Mouse (Mus musculus): ENCODE measurements around the gene Rffl. TPM values are rescaled to one million over a fixed set of nuclear protein-coding genes. Genes with fewer than 3 reads are reported as not detected.
A peak's percentile ranks its signal among the peaks of the same experiment; 100 is the strongest.

Rffl gene
- polyA plus RNA-seq, 1 experiment from 2014 or later = 23.5 TPM

DNA sequence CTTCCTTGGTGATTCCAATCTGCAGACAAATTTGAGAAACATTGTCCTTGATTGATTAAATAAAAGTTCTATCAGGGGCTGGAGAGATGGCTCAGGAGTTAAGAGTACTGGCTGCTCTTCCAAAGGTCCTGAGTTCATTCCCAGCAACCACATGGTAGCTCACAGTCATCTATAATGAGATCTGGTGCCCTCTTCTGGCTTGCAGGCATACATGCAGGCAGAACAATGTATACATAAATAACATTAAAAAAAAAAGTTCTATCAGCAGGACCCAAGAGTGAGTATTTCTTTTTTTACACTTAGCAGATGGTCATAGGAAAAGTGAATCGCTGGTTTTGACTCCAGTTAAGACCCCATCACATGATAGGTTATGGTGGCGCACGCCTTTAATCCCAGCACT lies 15.5 kb upstream of the Rffl start:
- no peak overlapping the region for H3K27ac ChIP-seq (ENCODE audit: low read depth, low read length)
- H3K4me1 ChIP-seq (ENCODE audit: control insufficient read depth, insufficient read depth, low read length) = peaks cover 12% of the 10 kb centered on the region
- H3K27me3 ChIP-seq (ENCODE audit: control insufficient read depth, insufficient read depth, low read length) = no peaks in the 10 kb centered on the region; the same call in 1 of the 2 replicates
- H3K36me3 ChIP-seq (ENCODE audit: control insufficient read depth, insufficient read depth, low read length) = 0 out of 2 replicates have a peak, but pooled peaks cover 3% of the 10 kb centered on the region
- no peak overlapping the region for H3K9ac ChIP-seq (ENCODE audit: low read depth, low read length)
- no peaks in the 10 kb centered on the region for H3K9me3 ChIP-seq (ENCODE audit: control insufficient read depth, low read length)
- no peak overlapping the region for H3K4me3 ChIP-seq (ENCODE audit: low read length)
- no peak for ATAC-seq (ENCODE audit: low FRiP score, low TSS enrichment)
- H3K4me2 ChIP-seq (replicated peaks; ENCODE audit: low read depth, low read length) = no peak overlapping the region
- 90% methylated on average over 3 of the region's 3 CpGs for WGBS

DNA sequence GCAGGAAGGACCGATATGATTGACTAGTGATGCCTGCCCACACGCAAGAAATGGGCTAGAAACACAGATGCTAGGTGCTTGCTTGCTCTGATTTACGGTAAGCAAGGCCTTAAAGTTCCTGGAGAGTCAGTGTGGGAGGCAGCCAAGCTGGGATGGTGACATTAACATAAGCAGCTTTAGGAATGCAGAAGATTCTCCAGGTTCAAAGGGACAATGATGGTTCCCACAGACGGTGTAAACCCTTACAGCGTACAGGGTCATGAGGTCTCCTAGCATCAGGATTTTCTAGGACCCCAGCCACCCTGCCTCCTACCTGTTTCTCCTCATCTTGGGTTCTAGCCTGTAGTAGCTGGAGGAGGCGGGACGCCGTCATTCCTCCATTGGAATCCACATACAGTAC lies 12.2 kb upstream of the Rffl start:
- 46% methylated on average over 8 of the region's 8 CpGs for WGBS
- ATAC-seq (ENCODE audit: low FRiP score, low TSS enrichment) = no peak

DNA sequence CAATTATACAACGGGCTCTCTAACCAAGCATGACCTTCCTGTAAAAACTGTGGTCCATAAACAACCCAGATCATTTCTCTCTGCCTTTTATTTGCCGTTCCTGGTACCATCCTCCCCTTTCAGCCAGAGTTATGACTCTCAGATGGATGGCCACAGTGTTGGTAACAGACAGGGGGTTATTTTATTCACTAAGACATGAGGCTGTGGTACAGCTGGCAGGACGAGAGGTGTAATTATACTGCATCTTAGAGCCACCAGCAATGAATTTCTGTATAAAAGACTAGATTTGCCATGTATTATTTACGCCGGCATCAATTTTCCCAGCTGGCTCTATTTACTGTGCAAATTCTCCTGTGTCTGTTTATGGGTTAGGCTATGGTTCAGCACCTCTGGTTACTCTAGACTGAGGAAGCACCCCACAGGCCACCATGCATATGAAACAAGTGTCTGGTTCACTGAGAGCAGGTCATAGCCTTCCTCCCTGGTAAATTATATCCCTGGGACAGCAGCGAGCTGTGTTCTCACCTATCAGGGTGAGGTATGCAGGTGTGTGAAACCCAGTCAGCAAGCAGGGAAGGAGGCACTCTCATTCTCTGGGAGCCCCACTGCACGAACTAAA lies 6.8 kb upstream of the Rffl start:
- H3K27me3 ChIP-seq (ENCODE audit: control insufficient read depth, insufficient read depth, low read length) = no peaks in the 10 kb centered on the region
- no peaks in the 10 kb centered on the region for H3K9me3 ChIP-seq (ENCODE audit: control insufficient read depth, low read length)
- H3K27ac ChIP-seq (ENCODE audit: low read depth, low read length) = no peak overlapping the region
- H3K4me1 ChIP-seq (ENCODE audit: control insufficient read depth, insufficient read depth, low read length) = no peaks in the 10 kb centered on the region
- no peak overlapping the region for H3K4me3 ChIP-seq (ENCODE audit: low read length)
- H3K9ac ChIP-seq (ENCODE audit: low read depth, low read length) = no peak overlapping the region
- peak; percentile 84 for ATAC-seq (ENCODE audit: low FRiP score, low TSS enrichment)
- 0 out of 2 replicates have a peak, but pooled peaks cover 3% of the 10 kb centered on the region for H3K36me3 ChIP-seq (ENCODE audit: control insufficient read depth, insufficient read depth, low read length)
- H3K4me2 ChIP-seq (replicated peaks; ENCODE audit: low read depth, low read length) = no peak overlapping the region
- WGBS = 45% methylated on average over 7 of the region's 7 CpGs

More for the DNA sequence above, 12.2 kb upstream of the Rffl start:
- Histone ChIP-seq H3K27me3 (ENCODE audit: control insufficient read depth, insufficient read depth, low read length) (no peaks in the 10 kb centered on the region), H3K4me1 (ENCODE audit: control insufficient read depth, insufficient read depth, low read length) (no peaks in the 10 kb centered on the region), H3K36me3 (ENCODE audit: control insufficient read depth, insufficient read depth, low read length) (0 out of 2 replicates have a peak, but pooled peaks cover 3% of the 10 kb centered on the region), H3K4me3 (ENCODE audit: low read length) (no peak overlapping the region), H3K9me3 (ENCODE audit: control insufficient read depth, low read length) (no peaks in the 10 kb centered on the region), H3K27ac (ENCODE audit: low read depth, low read length) (no peak overlapping the region), H3K9ac (ENCODE audit: low read depth, low read length) (no peak overlapping the region), H3K4me2 (replicated peaks; ENCODE audit: low read depth, low read length) (no peak overlapping the region)

DNA sequence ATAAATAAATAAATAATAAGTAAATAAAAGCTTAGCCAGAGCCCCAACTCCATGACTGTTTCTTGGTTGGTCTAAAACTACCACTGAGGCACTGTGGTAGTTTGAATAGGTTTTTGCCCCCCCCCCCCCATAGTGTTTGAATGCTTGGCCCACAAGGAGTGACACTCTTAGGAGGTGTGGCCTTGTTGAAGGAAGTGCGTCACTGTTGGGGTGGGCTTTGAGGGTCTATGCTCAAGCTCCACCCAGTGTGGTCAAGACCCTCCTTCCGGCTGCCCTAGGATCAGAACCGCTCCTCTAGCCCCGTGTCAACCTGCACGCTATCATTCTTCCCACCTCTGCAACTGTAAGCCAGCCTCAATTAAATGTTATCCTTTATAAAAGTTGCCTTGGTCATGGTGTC lies 4.6 kb upstream of the Rffl start:
- H3K4me3 ChIP-seq (ENCODE audit: low read length) = no peak overlapping the region
- no peaks in the 10 kb centered on the region for H3K27me3 ChIP-seq (ENCODE audit: control insufficient read depth, insufficient read depth, low read length)
- no peaks in the 10 kb centered on the region for H3K9me3 ChIP-seq (ENCODE audit: control insufficient read depth, low read length)
- no peak overlapping the region for H3K27ac ChIP-seq (ENCODE audit: low read depth, low read length)
- WGBS = 92% methylated on average over 5 of the region's 5 CpGs
- H3K4me1 ChIP-seq (ENCODE audit: control insufficient read depth, insufficient read depth, low read length) = no peaks in the 10 kb centered on the region
- no peak overlapping the region for H3K9ac ChIP-seq (ENCODE audit: low read depth, low read length)
- no peak overlapping the region for H3K4me2 ChIP-seq (replicated peaks; ENCODE audit: low read depth, low read length)
- no peaks in the 10 kb centered on the region for H3K36me3 ChIP-seq (ENCODE audit: control insufficient read depth, insufficient read depth, low read length)
- ATAC-seq (ENCODE audit: low FRiP score, low TSS enrichment) = no peak

DNA sequence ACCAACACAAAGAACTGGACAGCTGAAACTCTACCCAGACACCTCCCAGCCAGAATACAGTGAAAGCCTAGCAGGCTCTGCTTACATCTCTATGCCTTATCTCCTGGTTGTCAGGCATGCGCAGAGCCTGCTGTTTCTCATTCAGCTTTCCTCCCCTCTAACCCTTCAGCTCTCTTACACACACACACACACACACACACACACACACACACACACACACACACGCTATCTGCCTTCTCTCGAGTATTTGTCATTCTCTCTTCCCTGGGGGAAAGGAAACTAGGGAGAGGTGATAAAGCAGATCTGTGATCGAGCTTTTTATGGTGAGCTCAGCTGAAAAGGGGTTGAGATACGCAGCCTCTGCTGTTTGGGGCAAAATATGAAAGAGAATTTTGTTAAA lies 3.9 kb upstream of the Rffl start:
- no peak overlapping the region for H3K4me2 ChIP-seq (replicated peaks; ENCODE audit: low read depth, low read length)
- H3K27ac ChIP-seq (ENCODE audit: low read depth, low read length) = no peak overlapping the region
- H3K4me1 ChIP-seq (ENCODE audit: control insufficient read depth, insufficient read depth, low read length) = 0 out of 2 replicates have a peak, but pooled peaks cover 1% of the 10 kb centered on the region
- 70% methylated on average over 5 of the region's 5 CpGs for WGBS
- no peaks in the 10 kb centered on the region for H3K27me3 ChIP-seq (ENCODE audit: control insufficient read depth, insufficient read depth, low read length)
- no peaks in the 10 kb centered on the region for H3K9me3 ChIP-seq (ENCODE audit: control insufficient read depth, low read length)
- no peak for ATAC-seq (ENCODE audit: low FRiP score, low TSS enrichment)
- no peak overlapping the region for H3K9ac ChIP-seq (ENCODE audit: low read depth, low read length)
- H3K36me3 ChIP-seq (ENCODE audit: control insufficient read depth, insufficient read depth, low read length) = no peaks in the 10 kb centered on the region
- H3K4me3 ChIP-seq (ENCODE audit: low read length) = no peak overlapping the region

DNA sequence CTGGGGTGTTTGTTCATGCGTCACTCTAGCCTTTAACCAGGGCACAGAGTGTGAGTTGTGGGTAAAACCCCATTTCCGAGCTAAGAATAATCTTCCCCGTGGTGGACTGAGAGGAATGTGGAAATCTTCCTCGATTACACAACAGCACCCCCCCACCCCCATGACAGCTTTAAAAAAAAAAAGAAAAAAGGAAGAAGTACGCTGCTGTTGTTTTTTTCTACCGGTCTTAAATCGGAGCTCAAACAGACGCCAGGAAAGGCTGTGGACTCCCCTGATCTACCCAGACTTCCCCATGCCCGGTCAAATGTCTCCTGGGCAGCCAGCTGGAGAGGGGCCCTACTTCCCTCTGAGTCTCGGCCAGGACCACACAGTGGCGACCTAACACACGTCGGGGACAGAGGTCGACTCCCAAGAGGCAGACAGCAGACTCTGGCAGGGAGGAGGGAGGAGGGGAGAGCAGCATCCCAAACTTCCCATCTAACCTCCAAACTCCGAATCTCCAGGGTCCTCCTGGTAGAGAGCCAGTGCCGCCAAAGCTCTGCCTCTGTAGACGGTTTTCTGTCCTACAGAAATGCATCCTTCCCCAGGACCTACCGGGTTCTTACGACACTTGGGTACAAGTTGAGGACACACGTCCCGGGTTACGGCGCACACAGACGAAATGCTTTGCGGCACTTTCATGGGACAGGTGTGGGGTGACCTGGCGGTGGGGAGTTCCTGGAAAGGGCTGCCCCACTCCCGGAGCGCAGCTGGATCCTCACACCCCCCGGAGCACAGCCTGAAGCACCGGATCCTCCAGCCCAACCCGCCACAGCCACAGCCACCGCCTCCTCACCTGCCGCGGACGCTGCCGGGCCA lies 608 bp downstream of the Rffl start:
- H3K9me3 ChIP-seq (ENCODE audit: control insufficient read depth, low read length) = no peaks in the 10 kb centered on the region
- H3K27me3 ChIP-seq (ENCODE audit: control insufficient read depth, insufficient read depth, low read length) = no peaks in the 10 kb centered on the region
- no peaks in the 10 kb centered on the region for H3K36me3 ChIP-seq (ENCODE audit: control insufficient read depth, insufficient read depth, low read length)
- H3K27ac ChIP-seq (ENCODE audit: low read depth, low read length) = peak overlapping the region; percentile 82
- peak overlapping the region; percentile 69 for H3K4me2 ChIP-seq (replicated peaks; ENCODE audit: low read depth, low read length)
- peak; percentile 81 for ATAC-seq (ENCODE audit: low FRiP score, low TSS enrichment)
- H3K4me1 ChIP-seq (ENCODE audit: control insufficient read depth, insufficient read depth, low read length) = 0 out of 2 replicates have a peak, but pooled peaks cover 3% of the 10 kb centered on the region
- H3K4me3 ChIP-seq (ENCODE audit: low read length) = peak overlapping the region; percentile 89
- WGBS = 2% methylated on average over 36 of the region's 36 CpGs
- H3K9ac ChIP-seq (ENCODE audit: low read depth, low read length) = peak overlapping the region; percentile 76

DNA sequence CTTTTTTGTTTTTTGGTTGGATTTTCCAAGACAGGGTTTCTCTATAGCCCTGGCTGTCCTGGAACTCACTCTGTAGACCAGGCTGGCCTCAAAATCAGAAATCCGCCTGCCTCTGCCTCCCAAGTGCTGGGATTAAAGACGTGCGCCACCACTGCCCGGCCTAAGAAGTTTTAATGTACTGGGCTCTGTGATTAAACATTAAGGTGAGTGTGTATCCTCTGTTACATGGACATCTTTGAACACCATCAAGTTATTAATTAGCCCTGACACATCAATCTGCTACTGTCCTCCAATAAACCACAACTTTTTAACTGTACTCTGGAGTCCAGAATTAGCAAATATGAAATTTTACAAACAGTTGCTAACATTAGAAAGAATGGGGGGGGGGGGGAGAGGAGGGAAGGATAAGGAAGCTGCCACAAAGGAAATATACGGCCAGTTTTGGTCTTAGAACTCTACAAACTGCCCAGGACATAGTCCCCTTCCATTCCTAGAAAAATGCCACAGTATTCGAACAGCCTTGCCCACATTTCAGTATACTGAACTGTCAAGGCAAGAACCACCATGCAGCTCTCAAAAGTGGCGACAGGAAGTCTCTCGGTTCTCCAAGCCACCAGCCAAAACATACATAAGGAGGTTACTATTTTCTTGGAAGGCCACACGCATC lies 1.4 kb downstream of the Rffl start:
- no peaks in the 10 kb centered on the region for H3K27me3 ChIP-seq (ENCODE audit: control insufficient read depth, insufficient read depth, low read length)
- no peaks in the 10 kb centered on the region for H3K36me3 ChIP-seq (ENCODE audit: control insufficient read depth, insufficient read depth, low read length)
- peak overlapping the region; percentile 89 for H3K4me3 ChIP-seq (ENCODE audit: low read length)
- H3K9me3 ChIP-seq (ENCODE audit: control insufficient read depth, low read length) = no peaks in the 10 kb centered on the region
- peak overlapping the region; percentile 76; the same call in 1 of the 2 replicates for H3K9ac ChIP-seq (ENCODE audit: low read depth, low read length)
- ATAC-seq (ENCODE audit: low FRiP score, low TSS enrichment) = no peak
- peak overlapping the region; percentile 69 for H3K4me2 ChIP-seq (replicated peaks; ENCODE audit: low read depth, low read length)
- H3K27ac ChIP-seq (ENCODE audit: low read depth, low read length) = peak overlapping the region; percentile 82; the same call in 1 of the 2 replicates
- 57% methylated on average over 9 of the region's 9 CpGs for WGBS
- 0 out of 2 replicates have a peak, but pooled peaks cover 3% of the 10 kb centered on the region for H3K4me1 ChIP-seq (ENCODE audit: control insufficient read depth, insufficient read depth, low read length)

DNA sequence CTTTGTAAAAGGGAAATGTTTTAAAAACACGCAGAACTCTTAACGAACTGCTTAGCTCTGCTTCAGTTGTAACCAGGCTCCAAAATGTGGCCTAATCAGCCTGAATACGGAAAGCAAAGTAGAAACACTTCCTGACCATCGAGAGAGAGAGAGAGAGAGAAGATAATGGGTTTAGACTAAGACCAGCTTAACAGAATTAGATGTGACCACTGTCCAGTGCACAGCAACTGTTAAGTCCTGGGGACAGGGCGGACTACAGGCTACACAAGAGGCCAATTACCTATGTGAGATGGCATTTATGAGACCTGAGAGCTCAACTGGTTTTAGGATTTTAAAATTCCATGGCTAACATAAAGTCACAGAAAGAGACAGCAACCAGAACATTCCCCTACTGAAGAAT lies 3.1 kb downstream of the Rffl start:
- Histone ChIP-seq H3K4me3 (ENCODE audit: low read length) (no peak overlapping the region), H3K4me1 (ENCODE audit: control insufficient read depth, insufficient read depth, low read length) (0 out of 2 replicates have a peak, but pooled peaks cover 3% of the 10 kb centered on the region), H3K4me2 (replicated peaks; ENCODE audit: low read depth, low read length) (no peak overlapping the region), H3K9ac (ENCODE audit: low read depth, low read length) (no peak overlapping the region), H3K36me3 (ENCODE audit: control insufficient read depth, insufficient read depth, low read length) (no peaks in the 10 kb centered on the region), H3K27ac (ENCODE audit: low read depth, low read length) (no peak overlapping the region), H3K9me3 (ENCODE audit: control insufficient read depth, low read length) (no peaks in the 10 kb centered on the region), H3K27me3 (ENCODE audit: control insufficient read depth, insufficient read depth, low read length) (no peaks in the 10 kb centered on the region)
- 85% methylated on average over 5 of the region's 5 CpGs for WGBS
- ATAC-seq (ENCODE audit: low FRiP score, low TSS enrichment) = no peak
